Mouse (Mus musculus) cerebellum, adult 8-10 months (tissue): ENCODE data around the gene Thsd4.
A peak's percentile ranks its signal among the peaks of the same experiment; 100 is the strongest.
"Not testable (repeated sequence)": the region's sequence is repeated elsewhere in the genome, so short reads cannot be mapped to it uniquely, and the experiment has no call there.

ENCODE experiments used
- DNase-seq: peaks from one replicate; pipeline ENCODE4 v3.0.0; 2022

The Thsd4 gene

DNA sequence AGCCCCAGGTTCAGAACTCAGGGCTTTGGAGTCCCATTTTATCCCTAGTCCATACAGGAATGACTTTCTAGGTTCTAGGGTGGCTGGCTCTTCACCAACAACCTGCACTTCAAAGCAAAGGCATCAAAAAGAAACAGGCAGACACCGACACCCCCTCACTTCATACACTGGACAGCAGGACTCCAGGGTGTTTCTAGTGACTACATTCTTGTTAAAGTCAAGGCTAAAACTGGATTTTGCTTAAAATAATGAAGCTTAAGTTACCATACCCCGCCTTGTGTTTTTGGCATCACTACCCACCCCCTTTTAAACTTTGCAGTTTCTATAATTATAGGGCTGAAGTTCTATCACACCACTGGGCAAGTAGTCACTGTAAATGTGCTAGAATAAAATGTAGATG, 225.6 kb downstream of the Thsd4 start:
- no peak for DNase-seq

DNA sequence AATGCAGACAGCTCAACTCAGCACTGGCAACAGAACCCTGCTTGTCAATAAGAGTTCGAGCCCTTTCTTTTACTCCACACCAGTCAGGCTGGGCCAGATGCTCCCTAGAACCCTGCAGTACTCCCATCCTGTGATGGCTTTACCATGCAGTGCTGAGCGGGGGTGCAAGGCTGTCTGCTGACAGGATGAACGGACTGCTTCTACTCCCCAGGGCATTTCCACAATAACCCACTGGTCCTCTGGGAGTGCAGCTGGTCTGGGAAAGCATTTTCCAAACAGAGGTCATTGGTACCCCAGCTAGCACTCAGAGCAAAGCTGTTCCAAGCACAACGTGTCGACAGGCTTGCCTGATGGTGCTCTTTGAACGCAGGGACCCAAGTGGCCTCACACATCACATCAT, 226.6 kb downstream of the Thsd4 start:
- no peak for DNase-seq

- DNase-seq, result no peak
These were observed 228.7 kb downstream of the Thsd4 start for GRCm38 (mm10) chr9:60293129-60293528.

GRCm38 (mm10) chr9:60290780-60291179, 231.1 kb downstream of the Thsd4 start:
- DNase-seq, result no peak

GRCm38 (mm10) chr9:60288789-60289188, 233.1 kb downstream of the Thsd4 start:
- no peak for DNase-seq

- DNase-seq, result no peak
These were observed 235.5 kb downstream of the Thsd4 start for GRCm38 (mm10) chr9:60286390-60286789.

GRCm38 (mm10) chr9:60285047-60285462, 236.8 kb downstream of the Thsd4 start:
- DNase-seq, result no peak

DNA sequence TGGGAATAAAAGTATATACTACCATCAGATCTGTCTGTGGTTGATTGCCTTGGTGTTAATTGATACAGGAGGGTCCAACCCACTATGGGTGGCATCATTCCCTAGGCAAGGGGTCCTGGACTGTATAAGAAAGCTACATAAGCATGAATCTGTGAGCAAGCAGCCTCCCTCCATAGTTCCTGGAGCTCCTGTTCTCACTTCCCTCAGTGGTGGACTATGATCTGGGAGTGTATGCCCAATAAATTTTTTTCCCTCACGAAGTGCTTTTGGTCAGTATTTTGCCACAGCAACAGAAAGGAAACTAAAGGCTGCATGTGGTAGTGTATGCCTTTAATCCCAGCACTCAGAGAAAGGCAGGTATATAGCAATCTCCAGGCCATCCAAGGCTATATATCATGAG, 237.5 kb downstream of the Thsd4 start:
- DNase-seq, result no peak

DNA sequence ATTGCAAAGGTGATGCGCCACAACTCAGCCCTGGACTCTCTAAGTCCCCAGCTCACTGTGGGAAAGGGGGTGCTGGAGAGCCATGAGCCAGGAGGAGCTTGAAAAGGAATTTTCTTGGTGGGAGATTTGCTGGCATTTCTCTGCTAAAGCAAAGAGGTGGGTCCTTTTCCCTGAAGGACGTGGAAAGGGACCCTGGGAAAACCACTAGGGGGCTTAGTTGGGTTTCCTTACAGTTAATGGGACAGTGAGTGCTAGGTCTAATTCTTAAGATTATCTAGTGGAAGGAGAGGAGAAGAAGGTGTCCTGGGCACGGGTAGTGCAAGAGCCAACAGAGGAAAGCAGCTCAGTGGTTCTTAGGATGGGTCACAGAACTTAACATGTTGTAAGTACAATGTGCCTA, 238.3 kb downstream of the Thsd4 start:
- DNase-seq, result no peak

- DNase-seq, result no peak
These were observed 240.6 kb downstream of the Thsd4 start for GRCm38 (mm10) chr9:60281281-60281680.

- no peak for DNase-seq
These were observed 241.1 kb downstream of the Thsd4 start for GRCm38 (mm10) chr9:60280786-60281185.

DNA sequence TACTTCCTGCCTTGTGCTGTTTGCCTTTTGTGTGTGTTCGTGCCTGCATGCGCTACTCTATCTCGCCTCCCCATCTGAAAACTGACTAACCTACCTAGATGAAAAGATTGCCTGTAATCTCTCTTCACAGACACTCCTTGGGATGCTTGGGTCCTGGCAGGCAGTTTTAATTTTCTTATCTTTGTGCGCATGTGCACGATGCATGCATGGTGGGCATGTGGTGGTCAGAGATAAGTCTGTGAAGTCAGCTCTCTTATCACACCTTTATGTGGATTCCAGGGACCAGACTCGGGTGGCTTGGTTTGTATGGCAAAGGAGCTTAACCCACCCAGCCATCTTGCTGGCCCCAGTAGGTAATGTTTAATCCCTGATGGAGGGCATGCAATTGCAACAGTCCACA, 242.3 kb downstream of the Thsd4 start:
- DNase-seq, result no peak

GRCm38 (mm10) chr9:60276351-60276750, 245.5 kb downstream of the Thsd4 start:
- no peak for DNase-seq

- DNase-seq, result peak; percentile 60
These were observed 246.3 kb downstream of the Thsd4 start for GRCm38 (mm10) chr9:60275410-60276159.

GRCm38 (mm10) chr9:60274503-60274902, 247.3 kb downstream of the Thsd4 start:
- no peak for DNase-seq

- not testable (repeated sequence) for DNase-seq
These were observed 249.5 kb downstream of the Thsd4 start for GRCm38 (mm10) chr9:60272345-60272744.

DNA sequence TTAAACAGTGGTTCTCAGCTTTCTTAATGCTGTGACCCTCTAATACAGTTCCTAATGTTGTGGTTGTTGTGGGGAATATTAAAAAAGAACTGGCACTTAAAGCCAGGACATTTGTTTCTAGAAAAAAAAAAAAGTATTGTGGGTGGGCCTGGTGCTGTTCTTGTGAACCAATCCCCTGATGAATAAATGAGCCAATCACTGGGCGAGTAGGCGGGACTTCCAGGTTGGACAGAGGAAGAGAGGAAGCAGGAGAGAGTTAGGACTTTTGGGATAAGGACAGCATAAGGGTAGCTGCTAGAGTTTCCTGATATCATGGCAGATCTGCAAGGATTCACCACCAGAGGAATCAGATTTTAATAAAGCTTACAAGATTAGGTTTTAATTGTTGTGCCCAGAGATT, 249.9 kb downstream of the Thsd4 start:
- no peak for DNase-seq

DNA sequence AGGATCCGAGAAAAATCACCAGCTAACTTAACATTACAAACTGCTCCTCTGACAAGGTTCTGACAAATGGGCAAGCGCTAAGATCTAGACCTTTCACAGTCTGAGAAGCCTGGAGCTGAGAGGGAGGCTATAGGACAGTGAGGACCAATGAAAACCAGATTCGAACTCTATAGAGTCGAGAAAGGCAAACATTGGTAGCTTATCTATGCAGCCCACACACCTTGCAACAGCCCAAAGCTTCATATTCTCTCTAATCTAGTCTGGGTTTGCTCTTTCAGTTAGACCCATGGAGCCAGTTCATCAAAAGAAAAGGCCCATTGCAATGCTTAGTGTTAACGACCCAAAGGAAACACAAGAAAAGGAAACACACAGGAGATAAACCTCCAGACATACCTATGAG, 252.0 kb downstream of the Thsd4 start:
- DNase-seq, result no peak

GRCm38 (mm10) chr9:60267273-60267626, 254.6 kb downstream of the Thsd4 start:
- no peak for DNase-seq

DNA sequence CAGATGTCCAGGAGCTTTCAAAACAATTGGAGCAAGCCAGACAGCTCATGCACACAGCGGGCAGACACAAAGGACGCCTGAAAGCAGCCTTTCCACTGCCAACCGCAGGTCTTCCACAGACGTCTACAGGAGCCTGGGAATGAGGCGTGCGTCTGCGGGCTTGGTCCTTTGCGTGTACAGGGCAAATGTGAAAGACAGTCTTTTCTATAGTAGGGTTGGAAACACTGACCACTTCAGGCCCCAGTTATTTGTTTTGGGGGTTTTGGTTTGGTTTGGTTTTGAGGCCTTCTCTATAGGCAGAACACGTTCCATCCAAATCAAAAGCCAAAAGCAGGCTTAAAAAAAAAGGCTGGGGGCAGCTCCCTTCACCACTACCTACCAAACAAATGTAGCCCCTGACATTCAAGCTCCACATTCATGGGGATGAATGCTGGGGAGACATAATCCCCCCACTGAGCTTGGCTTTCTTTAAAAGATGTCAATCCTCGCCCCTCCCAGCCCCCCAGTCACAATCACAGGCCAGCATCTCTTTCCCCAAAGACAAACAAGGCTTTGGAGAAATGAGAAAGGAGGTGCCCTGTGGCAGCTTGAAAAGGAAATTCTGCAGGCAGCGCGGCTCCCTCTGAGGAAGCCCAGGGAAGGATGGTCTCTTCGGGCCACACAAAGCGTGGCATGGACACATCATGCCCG, 255.1 kb downstream of the Thsd4 start:
- no peak for DNase-seq

DNA sequence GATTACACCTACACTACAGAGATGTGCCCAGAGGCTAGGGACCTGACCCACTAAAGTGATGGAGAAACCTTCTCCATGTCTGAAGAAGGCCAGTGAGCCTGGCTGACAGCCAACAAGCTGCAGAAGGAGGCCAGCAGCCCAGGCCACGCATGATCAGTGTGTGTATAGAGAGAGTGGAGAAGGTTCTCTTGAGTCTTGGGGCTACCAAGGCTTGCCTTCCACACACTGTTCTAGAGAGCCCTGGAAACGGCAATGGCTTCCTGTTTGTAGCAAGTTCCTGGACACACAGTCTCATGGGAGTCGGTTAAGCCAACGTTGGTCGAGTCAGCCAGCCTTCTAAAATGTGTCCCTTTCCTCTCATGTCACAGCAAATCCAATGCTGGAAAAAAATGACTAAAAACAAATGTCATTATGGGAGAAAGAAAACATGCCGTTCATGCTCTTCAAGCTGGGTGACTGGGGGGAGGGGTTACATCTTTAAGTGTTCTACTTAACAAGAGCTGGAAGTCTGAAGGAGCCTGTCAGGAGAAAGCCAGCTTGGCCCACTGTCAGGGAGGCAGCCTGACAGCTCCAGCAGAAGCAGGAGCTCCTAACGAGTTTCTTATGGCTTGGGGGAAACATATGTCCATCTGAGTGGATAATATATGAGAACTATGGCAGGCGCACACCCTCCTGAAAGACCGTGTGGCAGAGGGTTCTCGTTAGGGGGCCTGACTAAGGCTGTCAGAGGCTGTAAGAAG, 257.1 kb downstream of the Thsd4 start:
- no peak for DNase-seq

GRCm38 (mm10) chr9:60262515-60263140, 259.2 kb downstream of the Thsd4 start:
- DNase-seq, result no peak

DNA sequence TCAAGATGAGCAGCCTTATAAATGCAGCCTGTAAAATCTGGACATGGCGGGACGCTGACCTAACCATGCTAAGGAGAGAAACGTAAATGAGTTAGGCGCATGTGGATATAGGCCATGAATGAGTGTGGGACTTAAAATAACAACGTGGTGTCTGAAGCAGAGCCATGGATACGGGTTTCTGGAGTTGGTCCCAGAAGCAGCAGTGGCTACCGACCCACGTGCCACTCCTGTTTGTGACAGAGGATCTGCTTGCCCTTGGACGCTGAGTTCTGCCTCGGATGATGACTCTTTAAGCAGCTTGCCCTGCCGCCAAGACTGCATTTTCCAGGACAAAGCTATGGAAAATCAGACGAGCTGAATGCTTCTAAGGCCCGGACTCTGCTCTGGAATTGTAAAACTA, 262.2 kb downstream of the Thsd4 start:
- DNase-seq, result no peak

- no peak for DNase-seq
These were observed 270.1 kb downstream of the Thsd4 start for GRCm38 (mm10) chr9:60251765-60252164.
